Mouse (Mus musculus) thymus, postnatal 10 days (tissue): ENCODE measurements around the gene Myocd.

ENCODE experiments used
- DNase-seq, 2 experiments: peaks; one replicate each; pipeline ENCODE4 v3.0.0; 2021; ENCODE audit warnings: low spot score in 2 of 2

Gene Myocd

GRCm38 (mm10) chr11:65269851-65270473, at the start of gene Myocd:
Gene Myocd (minus strand): TSS chr11:65269989.
- DNase-seq: no peak

DNA sequence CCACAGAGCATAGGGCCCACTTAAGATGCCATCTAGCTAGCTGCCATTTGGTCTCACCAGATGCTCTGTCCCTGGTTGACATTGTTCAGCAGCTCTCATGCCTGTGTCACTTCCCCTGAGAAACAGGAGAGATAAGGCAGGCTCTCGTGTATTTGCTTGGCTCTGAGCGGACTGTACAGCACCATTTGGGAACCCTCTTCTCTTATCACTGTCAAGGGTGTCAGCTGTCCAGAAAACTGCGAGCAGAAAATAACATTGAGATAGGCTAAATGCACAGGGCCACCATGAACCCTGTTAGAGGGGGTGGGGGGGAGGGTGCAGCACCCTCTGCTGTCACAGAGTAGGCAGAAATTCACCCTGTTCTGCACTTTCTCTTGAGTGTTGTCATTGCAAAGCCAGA, 34.0 kb upstream of the Myocd start:
- no peak for DNase-seq

DNA sequence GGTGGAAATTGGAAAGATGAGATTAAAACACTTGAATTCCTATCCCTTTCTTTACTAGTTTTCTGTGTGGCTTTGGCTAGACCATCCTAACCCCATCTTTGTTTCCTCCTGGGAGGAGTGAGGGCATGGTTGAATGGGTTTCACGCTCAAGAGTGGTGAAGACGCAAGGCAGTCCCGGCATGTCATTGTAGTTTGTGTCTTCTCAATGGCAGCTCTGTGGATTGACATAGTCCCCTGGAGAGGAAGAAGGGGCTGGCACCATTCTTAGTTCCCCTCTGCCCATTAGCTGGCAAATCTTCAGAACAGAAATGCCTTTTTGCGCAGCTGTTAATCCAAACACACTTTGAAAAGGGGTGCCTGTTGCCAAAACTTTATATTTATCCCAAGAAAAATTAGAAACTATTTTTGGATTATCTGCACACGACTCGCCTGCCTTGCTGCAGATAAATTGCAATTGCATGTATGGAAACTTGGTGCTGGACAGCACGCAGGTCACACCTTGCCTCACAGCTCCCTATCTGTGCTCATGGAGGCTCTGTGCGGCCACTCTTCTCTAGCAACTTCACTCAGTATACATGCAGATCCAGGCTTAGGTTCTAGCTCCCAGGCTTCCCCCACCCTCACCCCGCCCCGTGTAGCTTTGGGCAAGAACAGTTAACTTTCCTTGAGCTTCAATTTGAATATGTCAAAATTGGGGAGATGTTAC, 24.5 kb upstream of the Myocd start:
- DNase-seq: no peak

DNA sequence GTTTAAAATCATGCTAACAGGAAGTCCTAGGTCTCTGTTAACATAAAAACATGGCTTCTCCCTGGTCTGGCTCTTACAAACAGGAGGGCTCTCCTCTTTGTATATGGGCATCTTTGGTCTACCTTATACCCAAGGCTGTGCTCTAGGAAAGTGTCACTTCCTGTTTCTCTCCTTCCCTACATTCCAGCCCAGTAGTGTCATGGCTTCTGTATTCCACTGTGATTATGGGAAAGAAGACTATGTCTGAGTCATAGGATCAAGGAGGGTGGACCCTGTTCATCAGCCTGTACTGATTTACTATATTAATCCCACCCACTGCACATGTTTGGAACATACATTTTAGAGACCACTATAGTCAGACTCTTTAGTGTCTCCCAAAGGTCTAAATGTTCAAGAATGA, 23.2 kb upstream of the Myocd start:
- no peak for DNase-seq

DNA sequence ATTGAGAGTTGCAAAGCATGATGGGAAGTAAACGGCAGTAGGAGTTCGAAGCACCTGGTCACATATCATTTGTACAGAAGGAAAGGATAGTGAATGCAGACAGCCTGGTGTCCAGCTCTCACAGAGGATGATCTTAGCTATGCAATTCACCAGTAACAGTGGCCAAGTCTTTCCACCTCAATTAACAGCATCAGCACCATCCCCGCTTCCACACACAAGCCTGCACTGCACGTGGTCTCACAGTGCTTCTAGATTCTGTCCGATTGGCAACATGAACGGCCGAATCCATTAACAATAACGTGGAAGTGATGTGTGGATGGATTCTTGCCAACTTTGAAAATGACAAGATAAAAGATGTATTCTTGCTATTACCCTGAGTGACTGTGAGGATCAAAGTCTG, 17.9 kb upstream of the Myocd start:
- no peak for DNase-seq

DNA sequence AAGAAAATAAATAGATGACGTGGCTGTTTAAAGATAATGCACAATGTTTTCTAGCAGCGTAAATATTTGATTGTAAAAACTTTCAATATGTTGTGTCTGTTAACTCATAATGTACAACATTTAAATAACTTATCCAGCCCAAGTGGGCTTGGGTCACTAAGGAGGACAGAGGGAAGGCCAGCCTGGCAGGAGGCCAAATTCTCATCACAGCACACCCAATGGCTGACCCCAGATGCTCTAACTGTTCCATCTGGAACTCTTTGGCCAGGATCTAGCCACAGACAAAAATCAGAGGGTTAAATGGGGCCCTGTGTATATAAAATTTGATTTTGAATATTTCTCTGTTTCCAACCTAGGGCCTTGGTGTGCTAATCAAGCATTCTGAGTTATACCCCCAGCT, 16.4 kb upstream of the Myocd start:
- no peak for DNase-seq

DNA sequence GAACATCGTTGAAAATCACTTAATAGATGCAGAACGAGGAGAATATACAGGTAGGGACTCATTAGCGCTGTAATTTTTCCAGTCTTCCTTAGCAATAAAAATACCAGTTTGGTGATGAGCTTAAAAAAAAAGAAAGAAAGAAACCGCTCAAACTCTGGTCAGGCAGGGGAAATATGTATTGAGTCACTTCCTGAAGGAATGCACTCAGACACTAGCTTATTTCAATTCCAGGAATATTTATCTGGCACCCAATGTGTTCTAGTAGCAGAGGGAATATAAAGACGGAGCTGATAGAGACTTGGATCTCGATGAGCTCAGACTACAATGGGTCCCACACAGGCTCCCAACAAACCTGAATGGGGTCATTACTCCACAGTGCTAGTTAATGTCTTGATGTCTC, 5.7 kb upstream of the Myocd start:
- no peak for DNase-seq

DNA sequence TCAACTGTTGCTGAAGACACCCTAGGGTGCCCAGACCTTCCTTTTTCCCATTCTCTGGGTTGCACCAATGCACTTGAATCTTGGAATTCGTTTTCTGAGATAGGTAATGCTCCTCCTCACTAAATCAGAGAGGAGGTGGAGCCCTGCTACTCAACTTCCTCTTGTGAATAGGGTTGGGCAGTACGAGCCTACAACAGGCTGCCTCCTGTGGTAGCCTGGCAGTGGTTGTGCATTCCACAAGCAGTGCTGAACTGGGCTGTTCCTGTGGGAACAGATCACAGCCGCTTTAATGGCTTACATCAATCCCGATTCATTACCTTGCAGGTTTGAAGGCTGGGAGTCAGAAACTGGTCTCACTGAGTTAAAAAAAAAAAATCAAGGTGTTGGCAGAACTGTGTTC, 1.2 kb upstream of the Myocd start:
- DNase-seq: no peak

- DNase-seq: no peak
Measured at GRCm38 (mm10) chr11:65268310-65268709, 1.5 kb downstream of the Myocd start.

DNA sequence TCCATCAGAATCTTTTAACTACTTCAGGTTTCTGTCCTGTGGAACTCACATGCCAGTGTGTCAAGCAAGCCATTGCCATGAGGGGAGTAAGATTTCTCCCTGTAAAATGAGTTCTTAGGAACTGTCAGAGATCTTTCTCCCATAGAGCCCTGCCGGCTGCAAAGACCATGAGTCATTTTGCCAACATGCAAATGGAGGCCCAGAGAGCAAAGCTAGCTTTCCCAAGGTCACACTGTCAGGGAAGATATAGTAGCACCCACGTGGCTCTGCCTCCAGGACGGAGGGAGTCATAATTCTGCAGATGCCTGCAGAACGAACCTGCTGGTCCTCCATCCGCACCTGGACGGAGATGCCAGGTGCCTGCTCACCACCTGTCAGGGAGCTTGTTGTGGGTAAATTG, 6.3 kb downstream of the Myocd start:
- DNase-seq: no peak

DNA sequence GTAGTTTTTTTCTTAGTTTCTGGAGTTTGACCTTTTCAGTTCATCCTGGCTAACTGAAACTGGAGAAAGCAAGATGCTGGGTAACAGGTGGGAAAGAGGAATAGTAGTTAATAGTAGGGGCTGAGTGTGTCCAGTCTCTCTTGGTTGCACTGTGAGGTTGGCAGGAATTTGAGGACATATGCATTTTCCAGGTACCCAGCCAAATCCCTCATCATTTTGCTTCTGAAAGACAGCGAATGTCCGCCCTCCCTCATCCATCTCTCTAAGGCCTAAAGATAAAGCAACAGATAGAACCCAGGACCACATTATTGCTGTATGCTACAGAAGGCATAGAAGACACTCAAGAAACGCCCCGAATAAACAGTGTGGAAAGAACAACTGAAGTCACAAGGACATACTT, 10.8 kb downstream of the Myocd start:
- no peak for DNase-seq

- no peak for DNase-seq
Measured at GRCm38 (mm10) chr11:65256143-65256542, 13.6 kb downstream of the Myocd start.

DNA sequence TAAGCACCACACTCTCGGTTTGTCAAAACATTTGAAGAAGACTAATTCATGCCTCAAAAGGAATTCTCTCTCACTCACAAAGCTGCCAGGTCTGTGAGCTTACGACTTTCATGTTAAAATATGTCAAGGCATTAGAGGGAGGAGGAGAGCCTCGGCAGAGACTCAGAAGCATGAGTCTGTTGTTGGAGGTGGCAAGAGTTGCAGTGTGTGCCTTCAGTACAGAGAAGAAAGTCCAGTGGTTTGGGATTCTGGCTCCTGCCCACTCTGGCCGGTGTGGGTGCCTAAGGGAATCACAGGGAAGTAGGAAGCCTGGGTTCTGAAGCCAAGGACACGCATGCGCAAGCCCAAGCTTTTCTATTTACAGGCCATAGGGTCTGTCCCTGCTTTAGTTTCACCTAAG, 14.2 kb downstream of the Myocd start:
- no peak for DNase-seq

- no peak for DNase-seq
Measured at GRCm38 (mm10) chr11:65250366-65250765, 19.4 kb downstream of the Myocd start.

DNA sequence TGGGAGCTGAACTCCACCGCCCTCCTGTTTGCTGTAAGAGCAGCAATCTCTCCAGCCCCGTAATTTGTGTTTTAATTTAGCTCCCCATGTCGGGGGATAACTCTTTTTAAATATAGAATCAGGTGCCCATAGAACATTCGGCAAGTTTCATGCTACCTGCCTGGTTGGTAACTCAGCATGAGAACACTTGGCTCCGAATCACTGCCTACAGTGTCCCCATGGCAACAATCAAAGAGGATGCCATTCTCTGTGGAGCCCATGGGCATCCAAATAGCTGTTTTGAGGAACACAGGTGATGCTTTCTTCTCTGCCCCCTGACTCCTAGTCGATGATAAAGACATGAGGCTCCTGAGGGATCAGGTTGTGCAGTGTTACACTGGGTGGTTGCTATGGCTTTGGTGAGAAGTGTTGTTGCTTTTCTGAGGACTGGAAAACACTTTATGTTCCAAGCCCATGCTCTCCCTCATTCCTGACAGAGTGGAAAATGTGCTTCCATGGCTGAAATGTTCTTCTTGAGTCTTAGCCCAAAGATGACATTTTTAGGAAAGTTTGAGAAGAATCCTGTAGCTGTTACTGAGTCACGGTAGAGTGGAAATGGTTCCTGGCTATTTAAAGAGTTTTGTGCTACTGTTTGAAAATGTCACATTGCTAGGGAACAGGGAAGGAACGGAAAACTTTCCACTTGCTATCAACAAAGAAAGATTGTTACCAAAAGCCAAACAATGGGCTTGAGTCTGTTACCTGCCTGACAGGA, 23.3 kb downstream of the Myocd start:
- no peak for DNase-seq

DNA sequence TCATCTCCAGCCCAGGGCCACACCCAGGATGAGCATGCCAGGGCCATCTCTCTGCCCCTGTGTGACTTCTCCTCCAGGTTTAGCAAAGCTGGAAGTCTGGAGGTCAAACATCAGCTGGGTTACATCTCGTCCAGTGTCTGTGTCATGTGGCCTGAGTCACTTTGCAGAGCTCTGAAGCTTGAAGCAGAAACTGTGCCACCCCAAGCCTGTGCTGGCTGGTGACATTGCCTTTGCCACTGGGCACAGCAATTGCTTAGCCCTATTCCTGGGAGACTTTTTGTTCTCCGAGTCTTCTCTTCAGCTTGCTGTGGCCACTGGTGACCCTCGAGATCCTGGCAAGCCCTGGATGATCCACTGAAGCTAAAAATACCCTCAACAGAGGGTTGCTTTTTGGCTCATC, 26.2 kb downstream of the Myocd start:
- no peak for DNase-seq

DNA sequence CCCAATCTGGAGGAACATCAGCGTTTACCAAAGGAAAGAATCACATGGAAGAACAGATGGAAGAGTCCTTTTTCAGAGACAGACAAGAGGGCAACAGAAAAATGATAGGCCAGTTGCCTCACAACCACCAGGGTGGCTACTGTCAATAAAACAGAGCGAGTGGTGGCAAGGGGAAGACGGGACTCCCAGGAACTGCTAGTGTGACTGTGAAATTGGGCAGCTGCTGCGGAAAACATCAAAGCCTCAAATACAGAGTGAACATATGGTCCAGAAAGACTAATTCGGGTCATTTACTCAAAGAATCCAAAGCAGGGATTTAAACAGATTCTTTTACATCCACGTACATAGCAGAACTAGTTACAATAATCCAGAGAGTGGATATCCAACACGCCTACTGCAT, 29.3 kb downstream of the Myocd start:
- DNase-seq: no peak

- no peak for DNase-seq
Measured at GRCm38 (mm10) chr11:65237896-65238295, 31.9 kb downstream of the Myocd start.

- DNase-seq: no peak
Measured at GRCm38 (mm10) chr11:65236907-65237306, 32.9 kb downstream of the Myocd start.

DNA sequence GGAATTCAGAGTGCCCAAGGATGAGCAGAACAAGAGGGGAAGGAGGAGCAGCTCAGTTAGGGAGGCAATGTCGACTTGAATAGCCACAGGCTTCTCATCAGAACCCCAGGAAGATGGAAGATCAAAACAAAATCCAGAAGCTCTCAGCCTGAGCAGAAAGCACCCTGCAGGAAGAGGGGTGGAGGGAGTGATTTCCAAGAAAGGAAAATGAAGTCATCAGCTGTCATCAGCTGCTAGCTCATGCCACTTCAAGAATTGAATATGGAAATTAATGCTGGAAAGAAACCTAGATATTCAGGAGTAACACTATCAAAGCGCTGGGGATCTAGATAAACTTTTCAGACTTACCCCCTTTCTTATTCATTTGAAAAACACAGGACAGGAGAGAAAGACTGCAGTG, 34.4 kb downstream of the Myocd start:
- no peak for DNase-seq

GRCm38 (mm10) chr11:65231771-65232170, 38.0 kb downstream of the Myocd start:
- no peak for DNase-seq

DNA sequence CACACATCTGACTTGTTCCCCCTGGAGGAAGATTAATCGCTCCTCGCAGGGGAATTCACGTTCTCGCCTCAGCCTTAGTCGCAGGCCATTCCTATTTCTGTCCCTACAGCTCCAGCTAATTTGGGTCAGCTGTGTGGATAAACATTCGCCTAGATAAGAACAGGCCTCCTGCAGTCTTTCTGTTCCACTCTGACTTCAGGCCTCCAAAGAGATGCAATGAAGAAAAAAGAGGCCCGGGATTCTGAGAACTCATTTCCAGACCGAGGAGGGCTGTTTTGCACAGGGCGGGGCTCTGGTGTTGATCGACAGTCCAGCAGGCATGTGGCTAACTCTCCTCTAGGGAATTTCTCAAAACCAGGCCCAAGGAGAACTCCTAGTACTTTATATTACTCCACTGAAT, 43.0 kb downstream of the Myocd start:
- no peak for DNase-seq

DNA sequence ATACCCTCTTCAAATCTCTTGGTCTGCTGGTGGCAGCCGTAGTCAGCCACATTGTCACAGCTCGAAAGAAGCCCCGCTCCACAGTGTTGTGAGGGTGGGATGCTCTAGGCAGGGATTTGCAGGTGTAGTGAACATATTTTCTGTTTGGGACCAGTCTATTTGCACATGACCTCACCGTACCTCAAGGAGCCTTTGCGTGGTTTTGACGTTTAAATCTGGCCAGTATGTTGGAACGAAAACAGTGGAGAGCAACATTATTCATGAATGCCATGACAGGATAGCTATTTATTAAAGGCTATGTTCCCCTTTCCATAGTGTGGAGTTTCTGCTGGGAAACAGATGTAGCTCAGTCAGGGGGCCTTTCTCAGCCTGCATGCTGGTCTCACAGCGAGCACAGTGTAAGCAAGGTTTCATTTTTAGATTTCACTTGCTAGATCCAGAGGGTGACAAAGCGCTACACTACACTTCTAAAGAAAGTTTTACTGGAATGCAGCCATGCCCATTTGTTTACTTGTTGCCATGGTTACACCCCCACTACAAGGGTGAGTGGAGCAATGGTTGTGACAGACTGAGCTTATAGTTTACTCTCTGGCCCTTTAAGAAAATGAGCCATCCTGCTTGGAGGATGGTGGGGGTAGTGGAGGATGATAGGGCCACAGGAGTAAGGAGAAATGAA, 54.7 kb downstream of the Myocd start:
- no peak for DNase-seq
